ENCODE assay signal across 11 mouse cellular contexts in the genomic region with DNA sequence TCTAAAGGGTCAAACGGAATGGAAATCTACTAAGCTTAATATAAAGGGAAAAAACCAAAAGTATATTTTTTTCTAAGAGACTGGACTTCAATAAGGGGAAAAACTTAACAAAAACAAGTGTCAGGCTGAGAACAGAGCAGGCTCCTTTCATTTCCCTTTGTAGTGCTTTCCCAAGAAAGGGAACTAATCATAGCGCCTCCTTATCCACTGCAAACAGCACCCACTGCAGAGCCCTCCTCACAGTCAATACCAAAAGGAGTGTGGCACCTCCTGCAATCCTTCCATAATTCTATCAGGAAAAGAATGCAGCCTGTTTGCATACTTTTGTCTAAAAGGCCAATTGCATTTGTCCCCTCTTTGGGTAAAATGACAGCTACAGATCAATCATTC. TPM values are rescaled to one million over a fixed set of nuclear protein-coding genes. Genes with fewer than 3 reads are reported as not detected.
DNase-seq lines count a peak whose midpoint lies in the region; ATAC-seq and TF ChIP-seq lines count a peak whose summit lies in the region.
"Had no signal": no experiment of that assay in that cellular context is flagged by ENCODE, and none has a peak within 500 bp of the region (broad histone marks: within the 10 kb centered on the region; RNA-seq: fewer than 3 reads in every experiment).

No protein-coding gene starts in this region.

- no peak overlapping the region for H3K27ac ChIP-seq in lung, postnatal 0 days (ENCODE audit: low read length)
- peak overlapping the region; percentile 7; the same call in 1 of the 2 replicates for H3K27ac ChIP-seq in kidney, adult 2 months (ENCODE audit: insufficient read depth, low read depth, low read length)
- no peak overlapping the region for H3K27ac ChIP-seq in neural tube, embryonic 12.5 days

- TF ChIP-seq POLR2A in kidney, adult 2 months (IDR thresholded peaks at IDR 0.05; ENCODE audit: low read depth, low read length) = no peak

- no peaks in the 10 kb centered on the region for H3K27me3 ChIP-seq in lung, postnatal 0 days (replicated peaks; ENCODE audit: insufficient read depth, low read length)
- H3K27me3 ChIP-seq in kidney, adult 2 months (replicated peaks; ENCODE audit: control insufficient read depth, insufficient read depth, low read length) = no peaks in the 10 kb centered on the region
- H3K27me3 ChIP-seq in neural tube, embryonic 12.5 days (replicated peaks) = no peaks in the 10 kb centered on the region

- H3K4me1 ChIP-seq in lung, postnatal 0 days (ENCODE audit: insufficient read depth, low read depth, low read length) = no peaks in the 10 kb centered on the region
- H3K4me1 ChIP-seq in kidney, adult 2 months (ENCODE audit: control insufficient read depth, insufficient read depth, low read length) = no peaks in the 10 kb centered on the region
- H3K4me1 ChIP-seq in neural tube, embryonic 12.5 days = peaks cover 5% of the 10 kb centered on the region; the same call in 1 of the 2 replicates

- ATAC-seq in lung, postnatal 0 days = no peak
- ATAC-seq in neural tube, embryonic 12.5 days (ENCODE audit: low FRiP score, low read depth) = 0 out of 2 replicates have a peak, but pooled peaks have one; percentile 55

- no peaks in the 10 kb centered on the region for H3K9me3 ChIP-seq in lung, postnatal 0 days (ENCODE audit: low read length)
- no peaks in the 10 kb centered on the region for H3K9me3 ChIP-seq in neural tube, embryonic 12.5 days

- TF ChIP-seq EP300 in lung, postnatal 0 days (IDR thresholded peaks at IDR 0.05) = no peak

- no peak overlapping the region for H3K9ac ChIP-seq in lung, postnatal 0 days (replicated peaks; ENCODE audit: low read depth)
- H3K9ac ChIP-seq in neural tube, embryonic 12.5 days = no peak overlapping the region; the same call in 1 of the 2 replicates

- H3K36me3 ChIP-seq in lung, postnatal 0 days (ENCODE audit: insufficient read depth, low read length) = no peaks in the 10 kb centered on the region
- no peaks in the 10 kb centered on the region for H3K36me3 ChIP-seq in kidney, adult 2 months (ENCODE audit: control insufficient read depth, insufficient read depth, low read length)
- no peaks in the 10 kb centered on the region for H3K36me3 ChIP-seq in neural tube, embryonic 12.5 days

- WGBS in lung, postnatal 0 days = 13% methylated on average over 2 of the region's 2 CpGs
- 19% methylated on average over 2 of the region's 2 CpGs for WGBS in kidney, adult 2 months
- 4% methylated on average over 2 of the region's 2 CpGs for WGBS in neural tube, embryonic 12.5 days

- H3K4me2 ChIP-seq in lung, postnatal 0 days (replicated peaks; ENCODE audit: low read depth, low read length) = no peak overlapping the region; the same call in 1 of the 2 replicates
- peak overlapping the region; percentile 32; the same call in 1 of the 2 replicates for H3K4me2 ChIP-seq in neural tube, embryonic 12.5 days (replicated peaks)
- H3K4me2 ChIP-seq: liver, embryonic 11.5 days had no signal

- peak; percentile 8 for DNase-seq in adrenal gland, postnatal 10 days
- no peak for DNase-seq in adrenal gland, postnatal 14 days
- DNase-seq in lung, postnatal 0 days (ENCODE audit: low spot score) = peak; percentile 42
- no peak for DNase-seq in lung, postnatal 36 days
- peak; percentile 66 for DNase-seq in kidney, adult 2 months
- no peak for DNase-seq in testis, postnatal 14 days (ENCODE audit: low spot score)
- DNase-seq in cerebellum, adult 18-20 months = no peak
- DNase-seq: cerebellum, postnatal 36 days; gastrocnemius, postnatal 10 days had no signal

- H3K4me3 ChIP-seq in lung, postnatal 0 days (ENCODE audit: low read depth, low read length) = no peak overlapping the region
- H3K4me3 ChIP-seq in kidney, adult 2 months (ENCODE audit: insufficient read depth, low read depth, low read length) = no peak overlapping the region
- no peak overlapping the region for H3K4me3 ChIP-seq in neural tube, embryonic 12.5 days

- no peak for TF ChIP-seq CTCF in lung, postnatal 0 days (IDR thresholded peaks at IDR 0.05)
- TF ChIP-seq CTCF in kidney, adult 2 months (conservative IDR thresholded peaks at IDR 0.05; ENCODE audit: insufficient read depth, insufficient read length, low read depth, low read length) = no peak

RNA-seq across cellular contexts. Expression of a gene that starts 32.2 kb away (rescaled TPM):
- total RNA-seq in adrenal gland, postnatal 10 days (2021) = 10 to 100 TPM; 14.1 to 18.1 TPM
- total RNA-seq in adrenal gland, postnatal 14 days (2021) = 14.5 and 15.6 TPM in 2 replicates
- 11.4 and 13.9 TPM in 2 replicates for polyA plus RNA-seq in lung, postnatal 0 days (2015; fragmentation: Nextera tagmentation; extraction: Ambion mirVana)
- 10.8 and 13.4 TPM in 2 replicates for polyA plus RNA-seq in kidney, adult 2 months (2012; rRNA removed)
- polyA plus RNA-seq in neural tube, embryonic 12.5 days (2016; fragmentation: Nextera tagmentation; extraction: Ambion mirVana) = 19.2 and 19.4 TPM in 2 replicates

Comparison
In these comparisons a context has a peak if more than half of its experiments do, and no peak if none do; other contexts are left out.
1. DNase-seq: peak in adrenal gland, postnatal 10 days (single experiment), lung, postnatal 0 days (single experiment) and kidney, adult 2 months (single experiment); none in adrenal gland, postnatal 14 days (single experiment), lung, postnatal 36 days (single experiment), testis, postnatal 14 days (single experiment) and cerebellum, adult 18-20 months (0 of 2).